Mouse (Mus musculus) brain, embryonic 18.5 days (tissue): Measurements from ENCODE around the gene Gm13276.
A peak's percentile ranks its signal among the peaks of the same experiment; 100 is the strongest.
"Not testable (repeated sequence)": the region's sequence is repeated elsewhere in the genome, so short reads cannot be mapped to it uniquely, and the experiment has no call there.

Experiments
- DNase-seq: peaks from one replicate; pipeline ENCODE4 v3.0.0-alpha.2; 2012; ENCODE audit warnings: low read depth, low spot score

Gene Gm13276

GRCm38 (mm10) chr4:88785409-88785808 is at the start of gene Gm13276:
Gene Gm13276, plus strand, starts transcription at chr4:88785709.
- DNase-seq: not testable (repeated sequence)

- DNase-seq: no peak
Observed at GRCm38 (mm10) chr4:88738480-88738879, 47.0 kb upstream of the Gm13276 start.

DNA sequence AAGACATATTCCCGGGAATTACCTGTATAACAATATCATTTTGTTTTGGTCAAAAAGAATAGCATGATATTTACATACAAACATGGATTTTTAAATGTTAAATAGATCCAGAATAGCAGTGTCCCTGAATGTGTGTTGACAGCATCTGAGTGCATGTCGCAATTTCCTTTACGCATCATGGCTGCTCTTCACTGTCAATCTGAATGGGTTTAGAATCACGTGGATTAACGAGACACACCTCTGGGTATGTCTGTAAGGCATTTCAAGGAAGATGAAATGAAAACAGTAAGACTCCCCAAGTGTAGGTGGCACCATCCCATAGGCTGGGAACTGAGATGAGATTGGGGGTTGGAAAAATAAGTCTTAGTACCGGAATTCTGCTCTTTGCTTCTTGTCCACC is 46.5 kb upstream of the Gm13276 start:
- no peak for DNase-seq

DNA sequence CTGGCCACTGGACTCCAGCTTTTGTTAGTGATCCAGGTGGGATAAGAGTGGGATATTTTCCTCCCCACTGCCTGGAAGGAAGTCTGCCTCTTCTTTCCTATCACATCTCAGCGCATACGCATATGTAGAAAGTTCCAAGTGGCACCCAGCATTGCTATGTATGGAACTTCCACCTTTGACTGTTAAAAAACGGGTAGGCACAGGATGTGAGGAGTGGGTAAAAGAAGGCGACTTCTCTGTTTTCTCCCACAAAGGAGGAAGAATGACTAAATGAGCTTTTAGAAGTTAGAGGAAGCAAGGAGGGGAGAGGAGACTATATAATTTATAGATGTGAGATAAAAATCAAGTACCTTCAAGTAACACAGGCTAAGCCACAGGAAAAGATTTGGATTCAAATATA is 44.1 kb upstream of the Gm13276 start:
- DNase-seq: no peak

DNA sequence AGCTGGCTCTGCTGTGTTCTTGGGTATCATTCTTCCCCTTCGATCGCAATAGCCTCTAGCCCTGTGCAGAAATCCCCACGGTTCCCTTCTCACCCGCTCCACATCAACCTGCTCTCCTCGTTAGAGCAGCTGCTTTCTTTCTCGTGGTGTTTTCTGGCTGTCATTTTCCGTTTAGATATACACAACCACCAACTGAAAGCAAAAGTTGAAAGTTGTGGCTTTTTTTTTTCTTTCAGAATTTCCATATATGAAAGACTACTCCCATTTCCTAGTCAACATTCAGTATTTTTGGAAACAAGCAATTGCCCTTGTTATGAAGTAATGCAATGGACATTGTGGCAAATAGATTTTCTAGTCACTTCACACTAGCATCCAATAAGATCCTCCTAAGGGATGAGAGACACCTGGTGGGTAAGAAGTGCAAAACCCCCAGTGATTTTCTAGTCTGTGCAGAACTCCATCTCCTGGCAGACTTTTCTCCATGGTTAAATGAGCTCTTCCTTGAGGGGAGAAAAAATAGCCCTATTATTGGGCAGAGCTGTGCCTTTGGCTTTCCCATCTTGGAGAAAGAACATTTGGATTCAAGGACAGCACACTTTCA is 42.6 kb upstream of the Gm13276 start:
- no peak for DNase-seq

DNA sequence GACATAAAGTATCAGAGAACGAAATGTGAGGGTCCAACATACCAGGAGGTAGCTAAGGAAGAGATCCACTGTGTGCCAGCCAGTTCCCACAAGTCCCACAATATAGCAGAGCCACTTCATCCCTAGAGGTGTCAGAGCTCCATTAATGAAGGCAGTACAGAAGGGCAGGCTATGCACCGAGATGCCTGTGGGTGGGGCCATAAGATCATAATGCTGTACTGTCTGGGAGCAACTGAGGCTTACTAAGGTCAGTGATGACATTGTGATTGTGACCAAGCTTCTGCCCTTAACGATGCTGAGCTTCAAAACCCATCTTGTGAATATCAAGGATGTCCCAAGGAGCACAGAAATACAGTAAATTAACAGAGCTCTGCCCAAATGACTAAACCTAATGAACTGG is 41.3 kb upstream of the Gm13276 start:
- no peak for DNase-seq

DNA sequence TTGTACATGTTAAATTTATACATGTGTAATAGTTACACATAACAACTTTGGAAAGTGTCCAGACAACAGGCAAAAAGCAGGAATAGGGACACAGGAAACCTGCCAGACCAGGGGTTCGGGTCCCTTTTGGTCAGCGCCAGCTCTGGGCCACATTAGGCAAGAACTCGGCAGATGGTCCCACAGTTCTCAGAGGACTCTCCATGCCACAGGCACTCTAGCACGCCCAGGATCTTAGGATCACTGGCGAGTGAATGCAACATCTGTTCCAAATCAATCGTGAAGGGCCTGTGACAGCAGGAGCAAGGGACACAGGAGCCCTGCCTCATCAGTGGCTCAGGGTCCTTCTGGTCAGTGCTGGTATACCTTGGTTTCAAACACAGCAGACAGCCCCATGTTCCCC is 35.6 kb upstream of the Gm13276 start:
- no peak for DNase-seq

DNA sequence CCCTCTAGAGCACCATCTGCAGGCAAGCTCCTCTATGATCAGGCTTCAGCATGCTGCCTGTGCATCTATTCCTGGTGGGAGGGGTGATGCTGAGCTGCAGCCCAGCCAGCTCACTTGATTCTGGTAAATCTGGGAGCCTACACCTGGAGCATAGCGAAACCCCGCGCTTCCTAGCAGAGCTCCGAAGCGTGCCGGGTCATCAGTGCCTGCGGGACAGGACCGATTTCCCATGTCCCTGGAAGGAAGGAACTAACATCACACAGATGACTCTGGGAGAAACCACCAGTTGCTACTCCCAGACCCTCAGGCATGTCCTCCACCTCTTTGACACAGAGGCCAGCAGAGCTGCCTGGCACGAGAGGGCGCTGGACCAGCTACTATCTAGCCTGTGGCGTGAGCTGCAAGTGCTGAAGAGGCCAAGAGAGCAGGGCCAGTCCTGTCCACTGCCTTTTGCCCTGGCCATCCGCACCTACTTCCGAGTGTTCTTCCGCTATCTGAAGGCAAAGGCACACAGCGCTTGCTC is 30.6 kb upstream of the Gm13276 start, which contains the start of gene Gm13271:
Gm13271 (plus strand) TSS at position 51 of the 523 bp plus-strand sequence.
- DNase-seq: not testable (repeated sequence)

DNA sequence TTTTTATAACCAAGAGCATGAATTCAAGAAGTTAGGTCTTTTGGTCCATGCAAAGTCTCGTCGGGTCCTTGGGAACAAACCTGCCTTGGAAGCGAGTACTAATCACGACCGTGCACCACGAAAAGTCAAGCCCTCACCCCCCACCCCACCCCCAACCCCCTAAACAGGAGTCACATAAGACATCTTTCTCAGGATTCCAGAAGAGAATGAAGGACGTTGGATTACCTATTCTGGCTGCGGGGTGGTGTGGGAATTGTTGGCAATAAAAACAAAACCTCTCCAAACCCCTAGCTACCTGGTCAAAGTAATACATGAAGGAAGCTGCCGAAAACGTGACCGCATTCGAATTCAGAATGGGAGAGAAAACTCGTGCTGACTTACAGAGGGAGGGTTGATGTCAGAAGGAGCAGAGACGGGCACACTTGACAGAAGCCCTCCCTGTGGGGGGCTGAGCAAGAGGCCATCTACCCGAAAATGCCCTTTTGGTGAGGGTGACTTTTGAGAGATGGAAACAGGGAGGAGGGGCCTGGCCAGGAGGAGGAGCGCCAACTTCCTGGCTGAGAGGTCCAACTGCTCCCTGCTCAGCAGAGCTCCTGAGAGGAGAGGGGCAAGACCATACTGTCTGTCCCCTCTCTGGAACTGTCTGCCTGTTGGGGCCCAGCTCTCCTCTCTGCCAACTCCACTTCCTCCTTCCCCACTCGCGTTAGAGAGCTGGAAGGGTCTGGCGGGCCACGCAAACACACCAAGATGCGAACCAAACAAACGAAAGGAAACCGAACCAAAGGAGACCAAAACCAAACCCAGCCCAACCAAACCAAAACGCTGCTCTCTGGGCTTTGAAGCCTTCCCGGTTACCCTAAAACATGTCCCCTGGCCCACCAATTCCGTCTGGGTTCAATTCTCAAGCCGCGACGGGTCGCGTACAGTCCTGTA is 28.7 kb upstream of the Gm13276 start:
- DNase-seq: not testable (repeated sequence)

DNA sequence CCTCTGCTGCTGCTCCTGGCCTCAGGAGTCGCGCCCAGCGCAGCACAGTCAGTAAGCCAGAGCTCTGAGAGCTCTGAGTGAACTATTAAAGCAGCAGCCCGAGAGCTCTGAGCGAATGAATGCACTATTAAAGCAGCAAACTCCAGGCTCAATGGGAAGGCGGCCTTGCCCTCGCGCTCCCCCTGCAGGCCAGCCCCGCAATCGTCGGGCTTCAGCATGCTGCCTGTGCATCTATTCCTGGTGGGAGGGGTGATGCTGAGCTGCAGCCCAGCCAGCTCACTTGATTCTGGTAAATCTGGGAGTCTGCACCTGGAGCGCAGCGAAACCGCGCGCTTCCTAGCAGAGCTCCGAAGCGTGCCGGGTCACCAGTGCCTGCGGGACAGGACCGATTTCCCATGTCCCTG is 27.9 kb upstream of the Gm13276 start:
- DNase-seq: peak; percentile 70

DNA sequence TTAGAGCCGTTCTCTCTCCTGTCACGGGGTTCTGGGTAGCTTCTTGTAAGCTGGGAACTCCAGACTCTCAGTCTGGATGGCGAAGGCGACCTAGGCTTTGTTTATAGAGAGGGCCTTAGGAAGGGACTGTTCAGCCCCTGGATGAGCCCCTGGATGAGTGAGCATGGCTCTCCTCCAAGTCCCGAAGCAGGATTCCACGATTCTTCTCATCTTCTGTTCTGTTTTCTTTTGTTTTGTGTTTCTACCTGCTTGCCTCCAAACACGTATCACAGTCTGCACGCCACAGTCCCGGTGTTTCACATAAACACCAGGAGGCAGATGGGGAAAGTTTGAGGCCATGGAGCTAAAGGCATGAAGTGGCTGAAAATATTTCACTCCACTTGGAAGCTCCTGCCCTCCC is 26.8 kb upstream of the Gm13276 start:
- not testable (repeated sequence) for DNase-seq

DNA sequence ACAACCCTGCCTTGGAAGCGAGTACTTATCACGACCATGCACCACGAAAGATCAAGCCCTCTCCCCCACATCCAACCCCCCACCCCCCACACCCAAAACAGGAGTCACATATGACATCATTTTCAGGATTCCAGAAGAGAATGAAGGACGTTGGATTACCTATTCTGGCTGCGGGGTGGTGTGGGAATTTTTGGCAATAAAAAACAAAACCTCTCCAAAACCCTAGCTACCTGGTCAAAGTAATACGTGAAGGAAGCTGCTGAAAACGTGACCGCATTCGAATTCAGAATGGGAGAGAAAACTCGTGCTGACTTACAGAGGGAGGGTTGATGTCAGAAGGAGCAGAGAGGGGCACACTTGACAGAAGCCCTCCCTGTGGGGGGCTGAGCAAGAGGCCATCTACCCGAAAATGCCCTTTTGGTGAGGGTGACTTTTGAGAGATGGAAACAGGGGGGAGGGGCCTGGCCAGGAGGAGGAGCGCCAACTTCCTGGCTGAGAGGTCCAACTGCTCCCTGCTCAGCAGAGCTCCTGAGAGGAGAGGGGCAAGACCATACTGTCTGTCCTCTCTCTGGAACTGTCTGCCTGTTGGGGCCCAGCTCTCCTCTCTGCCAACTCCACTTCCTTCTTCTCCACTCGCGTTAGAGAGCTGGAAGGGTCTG is 25.8 kb upstream of the Gm13276 start, which contains the start of gene Gm13283:
Gm13283 (plus strand) TSS at position 510 of the 659 bp plus-strand sequence.
- DNase-seq: not testable (repeated sequence)

DNA sequence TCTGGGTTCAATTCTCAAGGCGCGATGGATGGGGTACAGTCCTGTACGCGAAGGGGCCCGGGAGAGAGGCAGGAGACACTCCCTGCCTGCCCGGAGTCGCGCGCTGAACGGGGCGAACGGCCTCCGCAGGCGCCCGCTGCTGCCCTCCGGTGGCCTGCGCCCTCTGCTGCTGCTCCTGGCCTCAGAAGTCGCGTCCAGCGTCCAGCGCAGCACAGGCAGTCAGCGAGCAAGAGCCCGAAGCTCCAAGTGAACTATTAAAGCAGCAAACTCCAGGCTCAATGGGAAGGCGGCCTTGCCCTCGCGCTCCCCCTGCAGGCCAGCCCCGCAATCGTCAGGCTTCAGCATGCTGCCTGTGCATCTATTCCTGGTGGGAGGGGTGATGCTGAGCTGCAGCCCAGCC is 25.1 kb upstream of the Gm13276 start:
- DNase-seq: peak; percentile 37

DNA sequence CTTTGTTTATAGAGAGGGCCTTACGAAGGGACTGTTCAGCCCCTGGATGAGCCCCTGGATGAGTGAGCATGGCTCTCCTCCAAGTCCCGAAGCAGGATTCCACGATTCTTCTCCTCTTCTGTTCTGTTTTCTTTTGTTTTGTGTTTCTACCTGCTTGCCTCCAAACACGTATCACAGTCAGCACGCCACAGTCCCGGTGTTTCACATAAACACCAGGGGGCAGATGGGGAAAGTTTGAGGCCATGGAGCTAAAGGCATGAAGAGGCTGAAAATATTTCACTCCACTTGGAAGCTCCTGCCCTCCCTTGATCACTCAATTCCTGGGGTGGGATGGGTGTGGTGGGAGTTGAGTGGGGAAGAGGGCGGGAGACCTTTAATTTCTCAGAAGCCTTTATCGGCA is 23.7 kb upstream of the Gm13276 start:
- not testable (repeated sequence) for DNase-seq

GRCm38 (mm10) chr4:88762341-88762740 is 23.2 kb upstream of the Gm13276 start:
- not testable (repeated sequence) for DNase-seq

- not testable (repeated sequence) for DNase-seq
Observed at GRCm38 (mm10) chr4:88763384-88764018, 22.0 kb upstream of the Gm13276 start.

DNA sequence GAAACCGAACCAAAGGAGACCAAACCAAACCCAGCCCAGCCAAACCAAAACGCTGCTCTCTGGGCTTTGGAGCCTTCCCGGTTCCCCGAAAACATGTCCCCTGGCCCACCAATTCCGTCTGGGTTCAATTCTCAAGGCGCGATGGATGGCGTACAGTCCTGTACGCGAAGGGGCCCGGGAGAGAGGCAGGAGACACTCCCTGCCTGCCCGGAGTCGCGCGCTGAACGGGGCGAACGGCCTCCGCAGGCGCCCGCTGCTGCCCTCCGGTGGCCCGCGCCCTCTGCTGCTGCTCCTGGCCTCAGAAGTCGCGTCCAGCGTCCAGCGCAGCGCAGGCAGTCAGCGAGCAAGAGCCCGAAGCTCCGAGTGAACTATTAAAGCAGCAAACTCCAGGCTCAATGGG is 12.0 kb upstream of the Gm13276 start, which contains the start of gene Gm13290:
Gm13290 (plus strand) TSS at position 301 of the 400 bp plus-strand sequence.
- not testable (repeated sequence) for DNase-seq

GRCm38 (mm10) chr4:88776622-88777021 is 8.9 kb upstream of the Gm13276 start, which contains the start of gene Gm13289:
Gene Gm13289, plus strand, starts transcription at chr4:88776922.
- not testable (repeated sequence) for DNase-seq

DNA sequence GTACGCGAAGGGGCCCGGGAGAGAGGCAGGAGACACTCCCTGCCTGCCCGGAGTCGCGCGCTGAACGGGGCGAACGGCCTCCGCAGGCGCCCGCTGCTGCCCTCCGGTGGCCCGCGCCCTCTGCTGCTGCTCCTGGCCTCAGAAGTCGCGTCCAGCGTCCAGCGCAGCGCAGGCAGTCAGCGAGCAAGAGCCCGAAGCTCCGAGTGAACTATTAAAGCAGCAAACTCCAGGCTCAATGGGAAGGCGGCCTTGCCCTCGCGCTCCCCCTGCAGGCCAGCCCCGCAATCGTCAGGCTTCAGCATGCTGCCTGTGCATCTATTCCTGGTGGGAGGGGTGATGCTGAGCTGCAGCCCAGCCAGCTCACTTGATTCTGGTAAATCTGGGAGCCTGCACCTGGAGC is 6.0 kb upstream of the Gm13276 start, which contains the start of gene Gm13272:
Gm13272 (plus strand) TSS at position 301 of the 400 bp plus-strand sequence.
- not testable (repeated sequence) for DNase-seq

- not testable (repeated sequence) for DNase-seq
Observed at GRCm38 (mm10) chr4:88780320-88780719, 5.2 kb upstream of the Gm13276 start.

DNA sequence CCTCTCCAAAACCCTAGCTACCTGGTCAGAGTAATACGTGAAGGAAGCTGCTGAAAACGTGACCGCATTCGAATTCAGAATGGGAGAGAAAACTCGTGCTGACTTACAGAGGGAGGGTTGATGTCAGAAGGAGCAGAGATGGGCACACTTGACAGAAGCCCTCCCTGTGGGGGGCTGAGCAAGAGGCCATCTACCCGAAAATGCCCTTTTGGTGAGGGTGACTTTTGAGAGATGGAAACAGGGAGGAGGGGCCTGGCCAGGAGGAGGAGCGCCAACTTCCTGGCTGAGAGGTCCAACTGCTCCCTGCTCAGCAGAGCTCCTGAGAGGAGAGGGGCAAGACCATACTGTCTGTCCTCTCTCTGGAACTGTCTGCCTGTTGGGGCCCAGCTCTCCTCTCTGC is 3.7 kb upstream of the Gm13276 start, which contains the start of gene Ifnz:
Ifnz (plus strand) TSS at position 301 of the 400 bp plus-strand sequence.
- DNase-seq: not testable (repeated sequence)
